Mouse (Mus musculus) intestine, embryonic 16.5 days (tissue): ENCODE measurements around the gene Dpp8. TPM values are rescaled to one million over a fixed set of nuclear protein-coding genes. Genes with fewer than 3 reads are reported as not detected.

Experiments used
- ATAC-seq: fragments of 200-750 bp; cut with Nextera tagmentation; 2 replicates; pipeline ENCODE4 v1.8.0; 2017; ENCODE audit warnings: moderate TSS enrichment, moderate library complexity
- H3K27ac ChIP-seq: fragments of 300-500 bp; sonication (generic); 2 replicates; pipeline ENCODE4 v1.5.1; 2014; ENCODE audit warnings: mild to moderate bottlenecking, low read length
- H3K27me3 ChIP-seq: fragments of 300-500 bp; sonication (generic); replicated peaks from 2 replicates; pipeline ENCODE4 v1.6.1; 2014; ENCODE audit warnings: low read length, control low read depth, mixed read lengths; ENCODE audit not compliant: control insufficient read depth, insufficient read depth
- H3K36me3 ChIP-seq: fragments of 300-500 bp; sonication (generic); 2 replicates; pipeline ENCODE4 v1.6.1; 2014; ENCODE audit warnings: low read length, control low read depth; ENCODE audit not compliant: control insufficient read depth, insufficient read depth
- H3K4me1 ChIP-seq: fragments of 300-500 bp; sonication (generic); 2 replicates; pipeline ENCODE4 v1.6.1; 2014; ENCODE audit warnings: low read length, control low read depth, mixed read lengths; ENCODE audit not compliant: control insufficient read depth, insufficient read depth
- H3K4me2 ChIP-seq: fragments of 300-500 bp; sonication (generic); 2 replicates; pipeline ENCODE4 v1.6.1; 2014; ENCODE audit warnings: low read depth, low read length, control low read depth
- H3K4me3 ChIP-seq: fragments of 300-500 bp; sonication (generic); 2 replicates; pipeline ENCODE4 v1.5.1; 2014; ENCODE audit warnings: mild to moderate bottlenecking, low read length
- H3K9ac ChIP-seq: fragments of 300-500 bp; sonication (generic); 2 replicates; pipeline ENCODE4 v1.6.1; 2014; ENCODE audit warnings: low read depth, low read length
- H3K9me3 ChIP-seq: fragments of 300-500 bp; sonication (generic); 2 replicates; pipeline ENCODE4 v1.6.1; 2016; ENCODE audit warnings: low read length, control low read depth; ENCODE audit not compliant: control insufficient read depth
- WGBS: fragments of 180-500 bp; shearing (Covaris S2); extraction: QIAGEN DNeasy Blood & Tissue Kit; methylation state at CpG from one replicate; pipeline ENCODE4 v1.1.7; 2014; 5-methylcytosine and 5-hydroxymethylcytosine counted together
- polyA plus RNA-seq: library from polyadenylated mRNA; unstranded; fragments of >200 nt; fragmentation: Nextera tagmentation; extraction: Ambion mirVana; gene quantifications from 2 replicates; pipeline ENCODE4 v1.2.1, GENCODE M21; 2015

Dpp8 gene
- polyA plus RNA-seq, 1 experiment from 2014 or later: 26.9 TPM

- Histone ChIP-seq H3K4me1 (peaks cover 19% of the 10 kb centered on the region), H3K27ac (peak overlapping the region; percentile 92), H3K9me3 (0 out of 2 replicates have a peak, but pooled peaks cover 4% of the 10 kb centered on the region), H3K4me3 (peak overlapping the region; percentile 83), H3K9ac (peak overlapping the region; percentile 86), H3K36me3 (no peaks in the 10 kb centered on the region), H3K27me3 (no peaks in the 10 kb centered on the region), H3K4me2 (peak overlapping the region; percentile 93)
- peak; percentile 74 for ATAC-seq
- WGBS: under 1% methylated on average over 39 of the region's 39 CpGs
Measured at GRCm38 (mm10) chr9:65101686-65102376, 69.6 kb downstream of the Dpp8 start.

- no peaks in the 10 kb centered on the region for H3K27me3 ChIP-seq
- H3K4me3 ChIP-seq: peak overlapping the region; percentile 83
- peak overlapping the region; percentile 92 for H3K27ac ChIP-seq
- WGBS: 2% methylated on average over 36 of the region's 36 CpGs
- peak overlapping the region; percentile 93 for H3K4me2 ChIP-seq
- no peaks in the 10 kb centered on the region for H3K36me3 ChIP-seq
- peaks cover 22% of the 10 kb centered on the region for H3K4me1 ChIP-seq
- 0 out of 2 replicates have a peak, but pooled peaks cover 4% of the 10 kb centered on the region for H3K9me3 ChIP-seq
- ATAC-seq: peak; percentile 63
- peak overlapping the region; percentile 86 for H3K9ac ChIP-seq
Measured at GRCm38 (mm10) chr9:65102377-65103172, 70.4 kb downstream of the Dpp8 start.

DNA sequence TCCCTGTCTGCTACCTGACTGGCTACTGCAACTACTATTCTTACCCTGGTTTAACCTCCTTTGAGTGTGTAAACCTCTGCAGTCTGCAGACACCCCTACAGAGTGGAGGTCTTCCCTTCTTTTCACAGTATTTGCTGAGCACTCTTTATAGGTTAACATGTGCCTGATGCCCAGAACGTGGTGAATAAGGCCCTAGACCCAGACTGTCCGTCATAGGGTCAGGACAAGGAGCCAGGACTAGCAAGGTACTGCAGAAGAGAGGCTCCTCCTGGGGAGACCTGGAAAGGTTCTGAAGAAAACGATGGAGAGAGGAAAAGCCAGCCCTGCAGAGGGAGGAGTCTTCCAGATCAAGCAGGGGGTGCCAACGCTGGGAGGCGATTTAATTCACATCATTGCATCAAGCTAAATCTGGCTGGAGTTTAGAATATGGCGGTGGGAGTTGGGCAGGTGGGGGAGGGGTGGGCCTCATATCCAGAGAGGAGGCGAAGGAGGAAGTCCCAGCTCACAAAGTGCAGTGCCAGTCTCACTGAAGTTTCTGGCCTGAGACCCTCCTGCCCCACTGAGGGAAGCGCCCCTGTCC is 71.0 kb downstream of the Dpp8 start:
- Histone ChIP-seq H3K4me1 (peaks cover 27% of the 10 kb centered on the region), H3K9me3 (0 out of 2 replicates have a peak, but pooled peaks cover 4% of the 10 kb centered on the region), H3K27me3 (no peaks in the 10 kb centered on the region), H3K27ac (peak overlapping the region; percentile 79), H3K9ac (peak overlapping the region; percentile 86), H3K4me2 (peak overlapping the region; percentile 93), H3K36me3 (no peaks in the 10 kb centered on the region), H3K4me3 (peak overlapping the region; percentile 83)
- WGBS: 30% methylated on average over 8 of the region's 8 CpGs
- ATAC-seq: no peak

GRCm38 (mm10) chr9:65106821-65107220 is 74.6 kb downstream of the Dpp8 start:
- no peak for ATAC-seq
- Histone ChIP-seq H3K4me2 (no peak overlapping the region), H3K4me3 (no peak overlapping the region), H3K9ac (0 out of 2 replicates have a peak overlapping the region, but pooled peaks have one; percentile 11), H3K27me3 (no peaks in the 10 kb centered on the region), H3K36me3 (no peaks in the 10 kb centered on the region), H3K9me3 (no peaks in the 10 kb centered on the region), H3K27ac (peak overlapping the region; percentile 6), H3K4me1 (peaks cover 43% of the 10 kb centered on the region)
- WGBS: 51% methylated on average over 4 of the region's 4 CpGs

GRCm38 (mm10) chr9:65107893-65108292 is 75.7 kb downstream of the Dpp8 start:
- peak overlapping the region; percentile 86 for H3K27ac ChIP-seq
- H3K4me1 ChIP-seq: peaks cover 43% of the 10 kb centered on the region
- no peaks in the 10 kb centered on the region for H3K27me3 ChIP-seq
- H3K4me3 ChIP-seq: no peak overlapping the region
- WGBS: 34% methylated on average over 1 of the region's 1 CpGs
- no peak overlapping the region for H3K4me2 ChIP-seq
- H3K9ac ChIP-seq: no peak overlapping the region
- ATAC-seq: peak; percentile 32; the same call in 1 of the 2 replicates
- H3K9me3 ChIP-seq: no peaks in the 10 kb centered on the region
- no peaks in the 10 kb centered on the region for H3K36me3 ChIP-seq

DNA sequence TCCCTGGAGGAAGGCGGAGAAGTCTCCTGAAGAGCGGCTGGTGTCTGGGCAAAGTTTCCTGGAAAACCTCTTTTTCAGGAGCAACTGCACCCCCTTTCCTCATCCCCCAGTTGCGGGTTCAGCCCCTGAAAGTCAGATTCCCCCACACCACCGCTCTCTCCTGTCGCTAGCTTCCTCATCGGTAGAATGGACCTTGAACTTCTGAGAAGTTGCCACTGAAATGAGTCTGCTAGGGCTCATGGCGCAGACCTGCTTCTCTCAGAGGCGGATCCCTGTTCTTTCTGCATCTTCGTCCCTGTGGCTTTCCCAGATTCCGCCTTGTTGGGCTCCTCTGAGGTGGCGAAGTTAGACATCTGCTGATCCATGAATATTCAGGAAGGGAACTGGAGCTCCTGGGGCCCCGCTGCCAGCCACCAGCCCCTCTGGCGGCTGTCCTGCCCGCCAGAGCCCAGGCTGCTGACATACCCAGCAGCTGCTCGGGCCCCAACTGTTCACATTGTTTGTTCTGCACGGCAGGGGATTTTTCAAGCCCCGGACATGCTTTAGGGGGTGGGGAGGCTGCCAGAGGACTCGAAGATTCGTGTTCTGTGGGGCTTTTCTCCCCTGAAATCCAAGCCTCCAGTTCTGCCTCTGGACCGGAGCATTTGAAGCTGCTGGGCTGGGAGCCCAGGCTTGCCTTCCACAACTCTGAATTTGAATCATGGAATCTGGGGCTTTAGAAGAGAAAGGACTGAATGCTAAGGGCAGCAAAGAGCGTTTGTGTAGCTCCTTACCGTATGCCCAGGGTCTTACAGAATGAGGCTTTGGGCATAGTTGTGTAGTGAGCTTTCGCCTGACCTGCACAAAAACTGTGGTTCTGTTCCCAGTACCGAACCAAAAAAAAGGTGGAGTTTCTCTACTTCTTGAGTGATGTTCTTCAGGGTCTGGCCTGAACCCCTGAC is 77.2 kb downstream of the Dpp8 start:
- H3K9ac ChIP-seq: peak overlapping the region; percentile 37
- no peaks in the 10 kb centered on the region for H3K9me3 ChIP-seq
- H3K27me3 ChIP-seq: no peaks in the 10 kb centered on the region
- peak; percentile 80 for ATAC-seq
- H3K4me1 ChIP-seq: peaks cover 30% of the 10 kb centered on the region
- peak overlapping the region; percentile 86 for H3K27ac ChIP-seq
- H3K4me2 ChIP-seq: peak overlapping the region; percentile 44
- peak overlapping the region; percentile 2 for H3K4me3 ChIP-seq
- no peaks in the 10 kb centered on the region for H3K36me3 ChIP-seq
- WGBS: 16% methylated on average over 24 of the region's 24 CpGs

- no peak overlapping the region for H3K4me2 ChIP-seq
- no peak overlapping the region for H3K27ac ChIP-seq
- no peaks in the 10 kb centered on the region for H3K9me3 ChIP-seq
- peaks cover 25% of the 10 kb centered on the region for H3K4me1 ChIP-seq
- H3K4me3 ChIP-seq: no peak overlapping the region
- H3K27me3 ChIP-seq: no peaks in the 10 kb centered on the region
- no peak for ATAC-seq
- H3K36me3 ChIP-seq: no peaks in the 10 kb centered on the region
- WGBS: 83% methylated on average over 5 of the region's 5 CpGs
- H3K9ac ChIP-seq: no peak overlapping the region
Measured at GRCm38 (mm10) chr9:65111698-65112097, 79.5 kb downstream of the Dpp8 start.

- 95% methylated on average over 2 of the region's 2 CpGs for WGBS
- Histone ChIP-seq H3K9ac (no peak overlapping the region), H3K9me3 (no peaks in the 10 kb centered on the region), H3K27me3 (no peaks in the 10 kb centered on the region), H3K4me2 (no peak overlapping the region), H3K4me3 (no peak overlapping the region), H3K4me1 (peaks cover 11% of the 10 kb centered on the region), H3K36me3 (no peaks in the 10 kb centered on the region), H3K27ac (no peak overlapping the region)
- ATAC-seq: no peak
Measured at GRCm38 (mm10) chr9:65113694-65114093, 81.5 kb downstream of the Dpp8 start.
